Mouse (Mus musculus): ENCODE results near the gene Gm14085.

GRCm38 (mm10) chr2:122452426-122452825, 32.3 kb upstream of the Gm14085 start:
- TF ChIP-seq CTCF (IDR thresholded peaks at IDR 0.05; ENCODE audit: low read depth, low read length) (no peak), POLR2AphosphoS5 (IDR thresholded peaks at IDR 0.05; ENCODE audit: insufficient replicate concordance, low read depth, low read length) (no peak), GATA1 (IDR thresholded peaks at IDR 0.05; ENCODE audit: borderline replicate concordance, low read length) (no peak), TAL1 (conservative IDR thresholded peaks at IDR 0.05; ENCODE audit: low read depth, low read length) (no peak)

All from G1E (cell line).